Mouse (Mus musculus): ENCODE data around the gene Cdh23.
"Not testable (repeated sequence)": the region's sequence is repeated elsewhere in the genome, so short reads cannot be mapped to it uniquely, and the experiment has no call there.

The Cdh23 gene

DNA sequence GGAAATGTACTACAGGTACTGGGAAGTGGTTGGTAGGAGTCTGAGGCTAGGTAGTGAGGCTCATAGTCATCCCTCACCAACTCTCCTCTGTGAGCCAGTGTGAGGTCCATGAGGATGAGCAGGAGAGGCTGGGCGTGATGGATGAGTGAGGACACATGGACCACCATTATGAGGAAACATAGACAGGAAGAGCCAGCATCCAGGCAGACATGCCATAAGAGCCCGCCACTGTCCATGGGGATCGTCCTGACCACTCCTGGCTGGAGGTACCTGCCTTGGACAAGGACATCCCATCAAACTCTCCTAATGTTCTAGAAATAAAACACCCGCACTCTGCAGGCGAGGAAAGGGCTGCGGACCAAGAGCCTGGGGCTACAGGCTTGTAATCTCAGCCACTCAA is at the start of gene Cdh23:
TSS of gene Cdh23 (minus strand) at position 101 of the 400 bp plus-strand sequence.
- DNase-seq (ENCODE audit: extremely low read depth, insufficient read length, low spot score), result no peak

DNA sequence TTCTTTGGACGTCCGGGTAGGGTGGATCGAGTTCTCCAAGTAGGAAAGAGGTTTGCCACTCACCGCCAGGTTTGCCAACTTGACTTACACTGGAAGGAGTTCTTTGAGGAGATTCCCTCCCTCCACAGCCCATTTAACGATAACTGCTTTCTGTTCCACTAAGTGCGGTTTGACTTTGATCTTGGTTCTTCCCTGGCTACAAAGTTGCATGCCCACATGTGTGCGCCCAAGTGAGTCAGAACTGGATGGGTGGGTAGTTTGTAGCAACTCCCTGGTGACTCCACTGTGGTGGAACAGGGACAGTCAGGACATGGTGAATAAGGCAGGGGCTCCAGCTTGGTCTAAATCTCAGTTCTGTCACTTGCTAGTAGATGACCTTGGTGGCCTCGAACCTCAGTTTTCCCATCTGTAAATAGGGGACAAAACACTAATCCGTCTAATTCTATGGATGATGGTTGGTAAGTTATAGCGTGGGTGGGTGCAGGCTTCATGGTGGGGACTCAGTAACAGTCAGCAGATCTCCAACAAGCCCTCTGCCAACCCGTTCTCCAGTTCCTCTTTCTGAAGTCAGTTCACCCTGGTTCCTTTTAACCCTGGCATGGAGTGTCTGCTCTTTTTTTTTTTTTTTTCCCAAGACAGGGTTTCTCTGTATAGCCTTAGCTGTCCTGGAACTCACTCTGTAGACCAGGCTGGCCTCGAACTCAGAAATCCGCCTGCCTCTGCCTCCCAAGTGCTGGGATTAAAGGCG is 48.4 kb upstream of the Cdh23 start:
- DNase-seq (ENCODE audit: extremely low read depth, insufficient read length, low spot score), result no peak

DNA sequence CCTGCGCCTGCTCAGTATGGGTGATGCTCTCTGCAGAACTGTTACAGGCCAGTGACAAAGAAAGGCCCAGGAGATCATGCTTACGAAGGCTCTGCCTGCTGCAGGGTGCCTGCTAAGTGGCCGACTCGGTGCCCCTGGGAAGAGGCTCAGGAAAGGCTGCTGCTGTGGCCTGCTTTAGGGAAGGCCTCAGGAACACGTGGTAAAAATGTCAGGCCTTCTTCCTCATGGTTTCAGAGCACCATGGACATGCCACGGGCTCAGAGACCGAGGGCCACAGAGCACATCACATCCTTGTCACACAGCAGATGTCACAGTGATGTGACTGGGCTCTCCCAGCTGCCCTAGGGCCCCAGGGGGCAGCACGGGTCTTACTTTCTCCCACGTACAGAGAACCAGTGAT is 47.4 kb upstream of the Cdh23 start:
- DNase-seq (ENCODE audit: extremely low read depth, insufficient read length, low spot score), result no peak

DNA sequence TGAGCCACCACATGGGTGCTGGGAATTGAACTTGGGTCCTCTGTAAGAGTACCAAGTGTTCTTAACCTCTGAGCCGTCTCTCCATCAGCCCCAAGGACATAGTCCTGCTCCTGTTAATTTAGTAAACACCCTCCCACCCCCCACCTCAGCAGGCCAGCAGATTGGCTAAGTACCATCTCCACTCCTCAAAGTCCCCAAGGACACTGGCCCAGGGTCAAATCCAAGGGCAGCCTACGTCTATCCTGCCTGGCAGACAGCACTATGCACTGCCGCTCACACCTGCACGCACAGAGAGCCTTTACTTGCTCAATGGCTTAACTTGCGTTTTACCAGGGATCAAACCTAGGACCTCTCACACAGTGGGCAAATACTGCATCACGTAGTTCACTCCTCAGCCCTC is 46.7 kb upstream of the Cdh23 start:
- no peak for DNase-seq (ENCODE audit: extremely low read depth, insufficient read length, low spot score)

DNA sequence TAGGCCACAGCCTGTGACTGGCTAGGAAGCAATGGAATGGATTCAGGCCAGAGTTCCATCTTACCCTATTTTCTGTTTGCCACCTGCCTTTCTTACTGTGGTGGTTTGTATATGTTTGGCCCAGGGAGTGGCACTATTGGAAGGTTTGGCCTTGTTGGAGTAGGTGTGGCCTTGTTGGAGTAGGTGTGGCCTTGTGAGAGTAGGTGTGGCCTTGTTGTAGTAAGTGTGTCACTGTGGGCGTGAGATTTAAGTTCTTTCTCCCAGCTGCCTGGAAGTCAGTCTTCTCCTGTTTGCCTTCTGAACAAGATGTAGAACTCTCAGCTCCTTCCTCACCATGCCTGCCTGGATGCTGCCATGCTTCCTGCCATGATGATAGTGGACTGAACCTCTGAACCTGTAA is 46.0 kb upstream of the Cdh23 start:
- DNase-seq (ENCODE audit: extremely low read depth, insufficient read length, low spot score), result not testable (repeated sequence)

DNA sequence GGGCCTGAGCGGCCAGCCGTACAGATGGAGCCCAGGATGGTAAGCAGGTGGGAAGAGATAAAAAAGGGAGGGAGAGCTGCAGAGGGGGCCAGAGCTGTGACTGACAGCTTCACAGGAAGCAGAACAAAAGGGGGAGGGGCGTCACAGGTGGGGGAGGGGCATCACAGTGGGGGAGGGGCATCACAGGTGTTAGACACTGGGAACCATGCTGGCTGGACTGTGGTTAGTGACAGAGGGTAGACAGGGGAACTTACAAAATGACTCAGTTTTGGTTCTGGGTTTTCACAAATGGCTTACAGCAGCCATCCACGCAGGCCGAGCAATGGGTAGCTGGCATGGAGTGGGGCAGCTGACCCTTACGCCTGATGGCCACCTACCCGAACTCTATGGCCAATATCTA is 45.1 kb upstream of the Cdh23 start:
- no peak for DNase-seq (ENCODE audit: extremely low read depth, insufficient read length, low spot score)

DNA sequence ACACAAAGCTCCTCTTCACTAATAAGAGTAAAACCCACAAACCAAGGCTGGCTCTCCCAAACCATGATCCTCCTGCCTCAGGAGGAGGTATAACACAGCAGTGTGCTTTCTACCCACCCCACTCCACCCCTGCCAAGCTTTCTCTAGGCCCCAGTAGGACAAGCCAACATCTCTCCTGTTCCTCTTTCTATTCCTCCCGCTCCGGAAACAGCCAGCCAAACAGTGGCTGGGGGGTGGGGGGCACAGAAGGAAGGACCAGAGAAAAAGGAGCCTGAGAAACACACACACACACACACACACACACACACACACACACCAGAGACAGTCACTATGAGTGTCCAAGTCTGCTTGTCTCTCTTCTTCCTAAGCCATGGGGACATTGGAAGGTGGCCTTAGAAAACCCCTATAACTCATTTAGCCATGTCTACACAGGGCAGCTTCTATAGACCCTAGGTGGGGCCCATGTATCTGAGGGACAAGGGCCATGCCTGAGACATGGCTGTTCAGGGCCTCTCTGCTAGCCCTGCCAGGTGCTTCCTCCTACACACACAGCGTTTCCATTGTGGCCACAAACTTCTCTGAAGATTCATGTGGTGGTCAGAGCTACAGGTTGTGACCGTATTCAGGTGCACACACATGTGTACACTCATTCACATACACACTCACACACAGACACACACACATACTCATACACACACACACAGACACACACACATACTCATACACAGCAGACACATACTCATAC is 43.5 kb upstream of the Cdh23 start:
- DNase-seq (ENCODE audit: extremely low read depth, insufficient read length, low spot score), result no peak

DNA sequence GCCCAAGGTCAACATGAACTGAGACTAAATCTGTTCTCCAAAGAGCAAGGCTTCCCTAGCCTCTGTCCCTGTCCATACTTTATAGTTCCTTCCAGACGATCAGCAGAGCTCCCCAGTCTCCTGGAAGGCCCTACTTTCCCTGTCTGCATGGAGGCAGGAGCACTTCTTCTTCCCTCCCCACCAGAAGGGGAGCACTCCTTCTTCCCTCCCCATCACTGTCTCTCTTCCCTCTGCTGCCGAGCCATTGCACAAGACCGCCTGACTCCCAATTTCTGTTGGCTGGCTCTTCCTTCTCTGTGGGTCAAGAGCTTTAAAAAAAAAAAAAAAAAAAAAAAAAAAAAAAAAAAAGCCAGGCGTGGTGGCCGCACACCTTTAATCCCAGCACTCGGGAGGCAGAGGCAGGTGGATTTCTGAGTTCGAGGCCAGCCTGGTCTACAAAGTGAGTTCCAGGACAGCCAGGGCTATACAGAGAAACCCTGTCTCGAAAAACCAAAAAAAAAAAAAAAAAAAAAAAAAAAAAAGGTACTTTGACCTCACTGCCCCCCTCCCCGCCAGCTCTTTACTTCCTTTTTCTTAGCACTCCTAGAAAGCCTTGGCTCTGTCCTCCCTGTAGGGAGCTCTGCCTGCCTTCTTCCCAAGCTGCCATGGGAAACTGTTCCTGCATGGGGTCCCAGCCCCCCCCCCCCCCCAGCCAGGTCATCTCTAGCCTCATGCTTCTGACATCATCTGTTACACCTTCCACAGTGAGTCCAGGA is 41.8 kb upstream of the Cdh23 start:
- DNase-seq (ENCODE audit: extremely low read depth, insufficient read length, low spot score), result no peak

DNA sequence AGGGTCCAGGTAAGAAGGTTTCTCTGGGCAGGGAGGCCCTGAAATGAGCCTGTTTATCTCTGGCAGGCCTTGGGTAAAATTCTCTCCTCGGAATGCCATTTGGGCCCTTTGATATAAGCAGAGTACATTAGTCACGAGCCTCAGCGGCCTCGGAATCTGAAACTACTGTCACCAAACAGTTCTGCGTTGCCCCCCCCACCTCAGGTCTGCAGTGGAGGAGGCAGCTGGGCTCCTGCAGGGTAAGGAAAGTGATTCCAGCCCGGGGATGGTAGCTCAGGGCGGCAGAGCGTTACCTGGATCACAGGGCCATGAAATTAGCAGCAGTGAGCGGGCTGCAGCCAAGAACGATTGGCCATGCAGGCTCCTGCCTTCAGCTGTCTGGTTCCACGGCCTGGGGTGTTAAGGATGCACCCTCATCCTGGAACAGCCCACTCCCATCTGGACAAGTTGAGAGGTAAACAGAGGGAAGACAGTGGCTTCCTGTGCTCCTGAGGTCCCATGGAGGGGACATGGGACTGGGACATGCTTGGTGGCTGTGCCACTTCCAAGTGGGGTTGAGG is 41.0 kb upstream of the Cdh23 start:
- DNase-seq (ENCODE audit: extremely low read depth, insufficient read length, low spot score), result no peak

DNA sequence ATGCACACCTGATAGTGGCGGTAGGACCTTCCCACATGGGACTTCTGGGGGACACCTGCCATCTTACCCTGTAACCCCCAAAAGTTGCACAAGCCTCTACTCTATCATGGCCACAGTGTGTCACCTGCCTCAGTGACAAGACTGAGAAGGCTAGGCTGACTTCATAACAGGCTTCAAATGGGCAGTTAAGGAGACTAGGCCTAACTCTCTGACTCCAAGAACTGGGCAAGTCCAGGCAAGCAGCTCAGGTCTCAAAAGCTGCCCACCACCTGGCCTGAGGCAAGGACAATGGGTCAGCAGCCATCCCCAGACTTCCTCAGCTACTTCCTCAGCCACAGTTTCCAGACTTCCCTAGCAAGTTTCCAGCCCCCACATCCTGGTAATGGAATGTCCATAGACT is 39.4 kb upstream of the Cdh23 start:
- no peak for DNase-seq (ENCODE audit: extremely low read depth, insufficient read length, low spot score)

DNA sequence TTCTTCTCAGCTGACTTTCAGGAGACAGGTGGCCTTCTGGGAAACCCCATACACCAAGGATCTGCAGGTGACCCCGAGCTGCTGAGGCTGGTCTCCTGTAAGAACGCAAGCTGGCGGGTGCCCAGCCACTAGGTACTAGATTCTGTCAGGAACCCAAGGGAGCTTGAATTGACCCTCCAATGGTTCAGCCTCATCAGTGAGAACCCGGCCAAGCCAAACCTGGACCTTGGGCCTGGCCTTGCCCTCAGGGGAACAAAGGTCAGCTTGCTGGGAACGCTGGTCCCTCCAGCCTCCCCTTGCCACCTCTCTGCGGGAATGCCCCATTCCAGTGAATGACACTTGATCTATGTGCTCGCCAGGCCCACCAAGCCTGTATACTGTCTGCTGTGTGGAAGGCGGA is 37.2 kb upstream of the Cdh23 start:
- DNase-seq (ENCODE audit: extremely low read depth, insufficient read length, low spot score), result no peak

DNA sequence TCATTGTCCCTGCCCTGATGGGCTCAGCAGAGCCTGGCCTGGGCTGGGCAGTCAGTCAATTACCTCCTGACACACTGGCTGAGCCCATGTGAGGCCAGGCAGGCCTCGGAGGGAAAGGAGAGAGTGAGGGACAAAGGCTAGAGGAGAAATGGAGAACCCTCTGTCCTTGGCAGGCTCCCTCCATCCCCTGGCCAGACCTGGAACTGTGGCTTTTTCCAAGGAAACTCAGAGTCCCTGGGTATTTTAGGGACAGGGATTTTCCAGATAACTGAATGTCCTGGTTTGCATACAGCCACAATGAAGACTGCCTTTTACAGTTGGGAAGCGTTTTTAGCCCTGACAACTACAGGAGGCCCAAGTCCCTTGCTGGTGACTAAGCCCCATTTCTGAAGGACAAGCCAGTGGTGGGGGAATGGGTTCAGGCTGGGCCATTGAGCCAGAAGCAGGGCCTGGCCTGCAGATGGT is 36.1 kb upstream of the Cdh23 start:
- DNase-seq (ENCODE audit: extremely low read depth, insufficient read length, low spot score), result no peak

DNA sequence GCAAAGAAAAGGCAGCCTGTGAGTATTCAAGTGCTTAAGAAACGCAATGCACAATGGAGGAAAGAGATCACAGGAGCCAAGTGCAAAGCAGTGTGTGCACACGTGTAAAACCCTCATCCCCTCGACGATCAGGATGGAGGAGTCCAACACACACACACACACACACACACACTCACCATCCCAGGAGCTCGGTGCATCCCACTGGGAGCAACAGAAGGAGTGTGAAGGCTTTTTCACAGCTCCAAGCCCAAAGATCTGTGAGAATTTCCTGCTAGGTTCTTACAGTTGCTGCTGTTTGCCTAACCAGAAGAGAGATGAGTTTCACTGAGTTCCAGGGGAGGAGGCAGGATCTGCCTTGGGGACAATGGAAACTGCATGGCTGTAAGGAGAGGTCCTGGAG is 35.5 kb upstream of the Cdh23 start:
- DNase-seq (ENCODE audit: extremely low read depth, insufficient read length, low spot score), result no peak

DNA sequence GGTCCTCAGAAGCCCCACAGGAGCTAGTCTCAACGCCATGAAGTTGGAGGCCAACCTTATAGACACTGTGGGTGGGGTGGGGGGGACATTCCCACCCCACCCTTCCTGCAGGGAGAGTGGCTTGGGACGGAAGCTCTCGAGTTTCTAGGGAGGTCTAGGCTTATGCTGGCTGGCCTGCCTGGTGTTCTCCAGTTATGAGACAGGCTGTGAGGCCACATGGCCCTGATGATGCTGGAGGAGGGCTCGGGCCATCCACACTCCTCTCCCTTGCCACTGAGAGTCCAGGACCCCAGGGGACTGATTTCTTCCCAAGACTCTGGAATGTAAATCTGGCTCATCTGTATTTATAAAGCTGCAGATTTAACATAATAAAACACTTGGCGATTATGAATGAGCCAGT is 31.0 kb upstream of the Cdh23 start:
- DNase-seq (ENCODE audit: extremely low read depth, insufficient read length, low spot score), result no peak

DNA sequence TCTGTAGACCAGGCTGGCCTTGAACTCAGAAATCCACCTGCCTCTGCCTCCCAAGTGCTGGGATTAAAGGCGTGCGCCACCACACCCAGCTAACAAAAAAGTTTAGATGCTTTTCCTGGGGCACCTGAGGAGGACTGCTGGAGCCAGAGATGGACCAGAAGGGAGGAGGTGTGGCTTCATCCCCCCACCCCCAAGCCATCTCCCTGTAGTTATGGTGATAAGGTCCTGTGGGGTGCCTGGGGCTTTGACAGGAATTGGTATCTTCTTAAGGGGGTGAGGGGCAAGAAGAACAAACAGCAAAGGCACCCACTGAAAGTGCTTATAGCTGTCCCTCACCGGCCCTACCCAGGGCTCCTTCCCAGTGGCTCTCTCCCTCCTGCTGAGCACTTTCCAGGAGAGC is 30.6 kb upstream of the Cdh23 start:
- DNase-seq (ENCODE audit: extremely low read depth, insufficient read length, low spot score), result no peak

DNA sequence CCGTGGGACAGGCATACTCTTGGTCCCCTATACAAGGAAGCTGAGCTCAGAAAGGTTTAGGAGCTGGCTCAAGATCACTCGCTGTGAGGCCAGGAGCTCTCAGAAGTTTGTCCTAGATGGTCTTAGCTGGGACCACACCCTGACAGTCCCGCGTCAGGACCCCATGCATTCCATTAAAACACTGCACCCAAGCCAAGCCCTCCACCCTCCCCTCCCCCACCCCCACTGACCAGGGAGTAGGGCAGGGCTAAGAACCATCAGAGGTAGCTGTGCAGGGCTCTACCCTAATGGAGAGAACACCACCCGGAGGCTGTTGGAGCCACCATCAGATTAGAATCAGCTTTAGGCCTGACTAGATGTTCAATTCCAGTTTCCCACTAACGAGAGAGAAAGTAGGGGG is 28.2 kb upstream of the Cdh23 start:
- no peak for DNase-seq (ENCODE audit: extremely low read depth, insufficient read length, low spot score)

DNA sequence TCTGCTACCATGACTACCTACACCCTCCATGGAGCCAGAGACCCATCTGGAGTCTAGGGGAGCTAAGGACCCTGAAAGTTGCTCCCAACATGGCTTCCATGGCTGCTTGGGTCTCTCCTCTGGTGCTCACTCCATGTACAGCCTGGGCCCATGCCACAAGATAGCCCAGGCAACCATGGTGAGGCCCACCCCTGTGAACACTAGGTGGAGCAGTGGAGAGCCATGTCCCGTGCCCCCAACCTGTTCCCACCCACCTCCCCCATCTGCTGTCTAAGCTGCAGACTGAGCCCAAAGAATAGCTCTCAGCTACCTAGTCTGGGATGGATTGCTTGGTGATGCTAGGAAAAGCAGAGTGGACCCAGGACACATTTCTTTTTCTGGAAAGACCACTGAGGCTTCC is 27.1 kb upstream of the Cdh23 start:
- DNase-seq (ENCODE audit: extremely low read depth, insufficient read length, low spot score), result no peak

DNA sequence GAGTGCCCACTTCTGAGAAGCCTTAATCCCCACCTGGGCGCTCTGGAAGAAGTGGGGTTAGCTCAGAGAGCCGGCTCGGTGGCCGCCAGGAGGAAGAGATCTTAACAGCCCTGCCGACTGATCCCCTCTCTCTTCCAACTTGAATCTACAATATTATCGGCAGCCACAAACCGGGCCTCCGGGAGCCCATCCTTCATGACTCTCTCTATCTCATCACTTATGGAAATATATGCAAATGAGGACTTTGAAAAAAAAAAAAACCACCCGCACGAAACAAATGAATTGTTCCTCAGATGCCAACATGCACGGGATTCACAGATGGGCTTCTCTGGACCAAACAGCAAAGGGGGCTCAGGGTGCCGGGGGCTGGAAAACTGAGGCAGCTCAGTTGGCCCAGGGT is 25.4 kb upstream of the Cdh23 start:
- no peak for DNase-seq (ENCODE audit: extremely low read depth, insufficient read length, low spot score)

DNA sequence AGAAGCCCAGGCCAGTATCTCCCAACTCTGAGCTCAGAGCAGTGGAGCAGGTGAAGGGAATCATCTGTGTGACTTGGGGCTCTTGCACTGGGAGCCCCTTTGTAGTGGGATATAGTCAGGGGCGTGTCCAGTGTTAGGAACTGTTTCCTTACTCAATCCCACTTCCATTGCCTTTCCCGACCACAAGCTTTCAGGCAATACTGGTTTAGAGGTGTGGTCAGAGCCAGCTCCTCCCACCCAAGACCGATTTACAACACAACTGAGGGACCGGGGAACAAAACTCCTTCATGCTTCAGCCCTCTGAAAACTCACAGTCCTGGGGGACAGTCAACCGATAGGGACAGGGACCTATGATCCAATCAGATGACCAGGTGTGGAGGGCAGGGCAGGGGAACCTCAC is 24.2 kb upstream of the Cdh23 start:
- DNase-seq (ENCODE audit: extremely low read depth, insufficient read length, low spot score), result no peak

DNA sequence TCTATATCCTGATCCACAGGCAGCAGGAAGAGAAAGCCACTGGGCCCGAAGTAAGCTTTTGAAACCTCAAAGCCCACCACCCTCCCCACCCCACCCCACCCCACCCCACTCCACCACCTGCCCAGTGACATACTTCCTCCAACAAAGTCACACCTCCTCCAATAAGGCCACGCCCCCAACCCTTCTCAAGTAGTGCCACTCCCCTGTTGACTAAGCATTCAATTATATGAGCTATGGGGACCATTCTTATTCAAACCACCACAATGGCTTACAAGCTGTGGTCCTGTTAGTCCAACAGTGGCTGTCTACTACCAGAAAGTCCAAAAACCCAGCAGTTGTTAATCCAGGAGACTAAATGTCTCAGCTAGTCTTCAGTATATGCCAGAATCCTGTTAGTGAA is 22.2 kb upstream of the Cdh23 start:
- no peak for DNase-seq (ENCODE audit: extremely low read depth, insufficient read length, low spot score)

DNA sequence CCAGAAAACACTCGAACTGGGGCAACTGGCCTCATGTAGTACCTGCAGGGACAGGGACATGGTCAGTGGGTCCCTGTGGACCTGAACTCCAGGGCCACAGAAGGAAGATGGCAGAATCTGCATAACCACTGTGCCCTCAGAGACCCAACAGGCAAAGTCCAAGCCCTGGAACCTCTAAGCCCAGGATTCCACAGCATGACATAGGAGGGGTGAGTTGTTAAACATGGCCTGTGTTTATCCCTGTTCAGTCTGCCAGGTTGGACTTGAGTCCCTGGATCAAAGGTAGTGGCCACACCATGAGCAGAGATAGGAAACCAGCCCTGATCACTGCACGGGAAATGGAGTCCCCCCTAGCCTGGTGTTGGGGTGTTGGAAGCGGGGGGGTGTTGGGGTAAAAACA is 20.2 kb upstream of the Cdh23 start:
- no peak for DNase-seq (ENCODE audit: extremely low read depth, insufficient read length, low spot score)
